Mouse (Mus musculus): ENCODE results near the gene Gpr62.
"Not testable (repeated sequence)": the region's sequence is repeated elsewhere in the genome, so short reads cannot be mapped to it uniquely, and the experiment has no call there.

Gene Gpr62

GRCm38 (mm10) chr9:106465571-106466200 lies at the start of gene Gpr62:
Gene Gpr62, minus strand, starts transcription at chr9:106465938.
- peak; percentile 84 for DNase-seq

- DNase-seq = no peak
These were observed 48.5 kb upstream of the Gpr62 start, which contains the start of gene Iqcf5 for GRCm38 (mm10) chr9:106514273-106514672. Gene Iqcf5, plus strand, starts transcription at chr9:106514573.

- DNase-seq = no peak
These were observed 47.8 kb upstream of the Gpr62 start for GRCm38 (mm10) chr9:106513566-106513965.

GRCm38 (mm10) chr9:106512729-106513450 lies 47.2 kb upstream of the Gpr62 start:
- DNase-seq = no peak

- no peak for DNase-seq
These were observed 43.6 kb upstream of the Gpr62 start for GRCm38 (mm10) chr9:106509356-106509755.

- DNase-seq = no peak
These were observed 38.5 kb upstream of the Gpr62 start for GRCm38 (mm10) chr9:106504246-106504645.

- no peak for DNase-seq
These were observed 36.1 kb upstream of the Gpr62 start for GRCm38 (mm10) chr9:106501846-106502245.

- DNase-seq = no peak
These were observed 33.9 kb upstream of the Gpr62 start, which contains the start of gene Iqcf1 for GRCm38 (mm10) chr9:106499667-106500066. Gene Iqcf1, plus strand, starts transcription at chr9:106499967.

GRCm38 (mm10) chr9:106487602-106488001 lies 21.9 kb upstream of the Gpr62 start:
- not testable (repeated sequence) for DNase-seq

GRCm38 (mm10) chr9:106485076-106485475 lies 19.3 kb upstream of the Gpr62 start:
- DNase-seq = no peak

GRCm38 (mm10) chr9:106483606-106484005 lies 17.9 kb upstream of the Gpr62 start:
- no peak for DNase-seq

GRCm38 (mm10) chr9:106483136-106483535 lies 17.4 kb upstream of the Gpr62 start:
- no peak for DNase-seq

- DNase-seq = no peak
These were observed 16.9 kb upstream of the Gpr62 start for GRCm38 (mm10) chr9:106482578-106483115.

GRCm38 (mm10) chr9:106481676-106482075 lies 15.9 kb upstream of the Gpr62 start:
- DNase-seq = no peak

- DNase-seq = no peak
These were observed 15.3 kb upstream of the Gpr62 start for GRCm38 (mm10) chr9:106481075-106481474.

- DNase-seq = no peak
These were observed 14.8 kb upstream of the Gpr62 start for GRCm38 (mm10) chr9:106480541-106480940.

- no peak for DNase-seq
These were observed 12.4 kb upstream of the Gpr62 start for GRCm38 (mm10) chr9:106478101-106478500.

- no peak for DNase-seq
These were observed 11.9 kb upstream of the Gpr62 start for GRCm38 (mm10) chr9:106477649-106478048.

GRCm38 (mm10) chr9:106476924-106477484 lies 11.3 kb upstream of the Gpr62 start, which contains the start of gene Parp3:
Gene Parp3, minus strand, starts transcription at chr9:106476949.
- peak; percentile 100 for DNase-seq

GRCm38 (mm10) chr9:106476002-106476923 lies 10.5 kb upstream of the Gpr62 start:
- DNase-seq = no peak

- no peak for DNase-seq
These were observed 9.9 kb upstream of the Gpr62 start, which contains the start of gene Rrp9 for GRCm38 (mm10) chr9:106475663-106476001. Gene Rrp9, plus strand, starts transcription at chr9:106475963.

- DNase-seq = no peak
These were observed 9.3 kb upstream of the Gpr62 start for GRCm38 (mm10) chr9:106475046-106475445.

GRCm38 (mm10) chr9:106474456-106474855 lies 8.7 kb upstream of the Gpr62 start:
- peak; percentile 86 for DNase-seq
